Mouse (Mus musculus) urinary bladder, adult 2 months (tissue): ENCODE data around the gene Olfr168. TPM values are rescaled to one million over a fixed set of nuclear protein-coding genes. Genes with fewer than 3 reads are reported as not detected.
"Not testable (repeated sequence)": the region's sequence is repeated elsewhere in the genome, so short reads cannot be mapped to it uniquely, and the experiment has no call there.

Experiments used
- DNase-seq: peaks from one replicate; pipeline ENCODE4 v3.0.0; 2022; ENCODE audit warnings: low spot score
- polyA plus RNA-seq: library from polyadenylated mRNA; depleted of rRNA; stranded (reverse); fragments of >200 nt; gene quantifications from 2 replicates; pipeline ENCODE4 v1.2.3, GENCODE M21; 2012; rRNA removed

Olfr168 gene
- polyA plus RNA-seq: not detected in 2 replicates

GRCm38 (mm10) chr16:19535455-19535854 is at the start of gene Olfr168:
Gene Olfr168 (minus strand): TSS chr16:19535555.
- no peak for DNase-seq

GRCm38 (mm10) chr16:19571709-19572108 is 36.4 kb upstream of the Olfr168 start, which contains the start of gene Olfr169:
Gene Olfr169 (minus strand): TSS chr16:19571809.
- DNase-seq: not testable (repeated sequence)

- not testable (repeated sequence) for DNase-seq
Measured at GRCm38 (mm10) chr16:19553429-19553828, 18.1 kb upstream of the Olfr168 start.

- not testable (repeated sequence) for DNase-seq
Measured at GRCm38 (mm10) chr16:19552246-19552645, 16.9 kb upstream of the Olfr168 start.

- no peak for DNase-seq
Measured at GRCm38 (mm10) chr16:19522166-19522565, 13.2 kb downstream of the Olfr168 start, which contains the start of gene Olfr167. Gene Olfr167 (minus strand): TSS chr16:19522266.

GRCm38 (mm10) chr16:19483394-19483793 is 52.0 kb downstream of the Olfr168 start, which contains the start of gene Olfr166:
Gene Olfr166 (plus strand): TSS chr16:19483694.
- no peak for DNase-seq

Other genes starting within 250 kb of the Olfr168 start
- not detected in 2 replicates for gene Olfr164, start 221.5 kb downstream of the Olfr168 start, polyA plus RNA-seq
- not detected in 2 replicates for gene Olfr165, start 112.4 kb downstream of the Olfr168 start, polyA plus RNA-seq
- not detected in 2 replicates for gene Olfr166, start 51.9 kb downstream of the Olfr168 start, polyA plus RNA-seq
- not detected in 2 replicates for gene Olfr167, start 13.3 kb downstream of the Olfr168 start, polyA plus RNA-seq
- gene Olfr169, start 36.3 kb upstream of the Olfr168 start, polyA plus RNA-seq: not detected in 2 replicates
- not detected in 2 replicates for gene Olfr170, start 76.3 kb upstream of the Olfr168 start, polyA plus RNA-seq
- gene Olfr171, start 94.4 kb upstream of the Olfr168 start, polyA plus RNA-seq: not detected in 2 replicates
- gene Lamp3, start 170.8 kb upstream of the Olfr168 start, polyA plus RNA-seq: not detected in 2 replicates
- gene B3gnt5, start 224.7 kb upstream of the Olfr168 start, polyA plus RNA-seq: 2.5 and 3.2 TPM in 2 replicates